Mouse (Mus musculus): Measurements from ENCODE around the gene Asic4. TPM values are rescaled to one million over a fixed set of nuclear protein-coding genes. Genes with fewer than 3 reads are reported as not detected.

The Asic4 gene
- polyA plus RNA-seq, 1 experiment = not detected

DNA sequence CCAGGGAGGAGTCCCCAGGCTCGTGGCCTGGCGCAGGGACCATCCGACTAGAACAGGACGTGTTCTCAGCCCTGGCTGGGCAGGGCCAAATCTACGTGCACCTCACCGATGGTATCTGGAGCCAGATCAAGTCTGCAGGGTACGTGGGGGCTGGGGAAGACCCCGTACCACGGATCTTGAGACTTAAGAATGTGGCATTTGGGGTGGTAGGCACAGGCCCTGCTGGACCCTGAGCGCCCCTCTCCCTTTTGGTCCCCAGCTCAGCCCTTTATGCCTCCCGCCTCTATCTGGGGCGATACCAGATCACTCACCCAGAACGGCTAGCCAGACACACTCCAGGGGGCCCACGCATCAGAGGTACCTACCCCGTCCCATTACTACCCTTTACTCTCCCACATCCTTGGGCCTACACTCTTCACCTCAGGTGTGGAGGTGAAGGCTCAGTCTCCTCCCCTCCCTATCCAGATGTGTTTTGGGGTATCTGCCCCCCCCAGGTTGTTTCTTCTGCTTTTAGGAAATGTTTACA lies 8.7 kb upstream of the Asic4 start:
- Histone ChIP-seq H3K4me3 (ENCODE audit: insufficient read depth, low read depth, low read length) (no peak overlapping the region), H3K27ac (ENCODE audit: insufficient read depth, low read depth, low read length) (no peak overlapping the region), H3K4me1 (ENCODE audit: control insufficient read depth, insufficient read depth, low read length) (peaks cover 56% of the 10 kb centered on the region)
- no peak for TF ChIP-seq POLR2A (IDR thresholded peaks at IDR 0.05; ENCODE audit: insufficient read depth, low read depth, low read length)
- no peak for TF ChIP-seq CTCF (IDR thresholded peaks at IDR 0.05; ENCODE audit: insufficient read depth, low read depth, low read length)
- 94% methylated on average over 15 of the region's 15 CpGs for whole genome bisulfite sequencing

DNA sequence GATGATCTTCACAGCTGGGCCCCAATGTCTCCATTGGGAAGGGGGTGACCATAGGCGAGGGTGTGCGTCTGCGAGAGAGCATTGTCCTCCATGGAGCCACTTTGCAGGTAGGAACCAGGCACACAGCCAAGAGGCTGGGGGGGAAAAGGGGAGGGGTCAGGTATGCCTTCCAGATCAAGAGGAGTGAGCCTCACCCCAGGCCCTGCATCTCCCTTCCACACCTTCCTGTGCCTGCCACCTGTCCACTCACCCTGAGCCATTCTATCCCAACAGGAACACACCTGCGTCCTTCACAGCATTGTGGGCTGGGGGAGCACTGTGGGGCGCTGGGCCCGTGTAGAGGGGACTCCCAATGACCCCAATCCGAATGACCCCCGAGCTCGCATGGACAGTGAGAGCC lies 8.1 kb upstream of the Asic4 start:
- TF ChIP-seq POLR2A (IDR thresholded peaks at IDR 0.05; ENCODE audit: insufficient read depth, low read depth, low read length) (no peak), CTCF (IDR thresholded peaks at IDR 0.05; ENCODE audit: insufficient read depth, low read depth, low read length) (no peak)
- H3K4me1 ChIP-seq (ENCODE audit: control insufficient read depth, insufficient read depth, low read length) = peaks cover 58% of the 10 kb centered on the region
- 90% methylated on average over 9 of the region's 9 CpGs for WGBS
- H3K4me3 ChIP-seq (ENCODE audit: insufficient read depth, low read depth, low read length) = no peak overlapping the region
- H3K27ac ChIP-seq (ENCODE audit: insufficient read depth, low read depth, low read length) = no peak overlapping the region

GRCm38 (mm10) chr1:75442811-75443210 lies 7.4 kb upstream of the Asic4 start:
- TF ChIP-seq CTCF (IDR thresholded peaks at IDR 0.05; ENCODE audit: insufficient read depth, low read depth, low read length) = no peak
- TF ChIP-seq POLR2A (IDR thresholded peaks at IDR 0.05; ENCODE audit: insufficient read depth, low read depth, low read length) = no peak
- no peak overlapping the region for H3K27ac ChIP-seq (ENCODE audit: insufficient read depth, low read depth, low read length)

GRCm38 (mm10) chr1:75443247-75444024 lies 6.8 kb upstream of the Asic4 start:
- H3K4me3 ChIP-seq (ENCODE audit: insufficient read depth, low read depth, low read length) = no peak overlapping the region
- no peak for TF ChIP-seq CTCF (IDR thresholded peaks at IDR 0.05; ENCODE audit: insufficient read depth, low read depth, low read length)
- no peak for TF ChIP-seq POLR2A (IDR thresholded peaks at IDR 0.05; ENCODE audit: insufficient read depth, low read depth, low read length)
- H3K27ac ChIP-seq (ENCODE audit: insufficient read depth, low read depth, low read length) = peak overlapping the region; percentile 7; the same call in 1 of the 2 replicates
- peaks cover 67% of the 10 kb centered on the region for H3K4me1 ChIP-seq (ENCODE audit: control insufficient read depth, insufficient read depth, low read length)
- WGBS = 17% methylated on average over 13 of the region's 13 CpGs

More at GRCm38 (mm10) chr1:75442811-75443210, 7.4 kb upstream of the Asic4 start:
- WGBS = 41% methylated on average over 8 of the region's 8 CpGs
- no peak overlapping the region for H3K4me3 ChIP-seq (ENCODE audit: insufficient read depth, low read depth, low read length)
- peaks cover 64% of the 10 kb centered on the region for H3K4me1 ChIP-seq (ENCODE audit: control insufficient read depth, insufficient read depth, low read length)

DNA sequence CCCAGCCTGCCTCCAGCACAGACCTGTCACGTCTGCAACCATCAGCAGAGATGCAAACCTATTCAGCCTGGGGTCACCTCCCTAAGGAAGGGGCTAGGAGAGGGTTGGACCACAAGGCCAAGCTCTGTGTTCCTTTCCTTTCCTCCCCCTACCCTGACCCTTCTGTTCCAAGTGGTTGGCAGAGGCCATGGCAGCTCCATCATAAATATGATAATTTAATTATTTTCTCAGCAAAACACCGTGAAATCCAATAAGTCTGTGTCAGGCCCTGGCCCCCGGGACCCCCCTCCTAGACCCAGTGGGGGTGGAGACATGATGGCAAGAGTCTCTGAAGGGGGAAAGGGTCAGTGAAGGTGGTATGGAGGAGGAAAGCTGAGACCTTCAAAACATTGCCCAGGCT lies 6.0 kb upstream of the Asic4 start:
- TF ChIP-seq CTCF (IDR thresholded peaks at IDR 0.05; ENCODE audit: insufficient read depth, low read depth, low read length) = no peak
- no peak for TF ChIP-seq POLR2A (IDR thresholded peaks at IDR 0.05; ENCODE audit: insufficient read depth, low read depth, low read length)
- H3K4me1 ChIP-seq (ENCODE audit: control insufficient read depth, insufficient read depth, low read length) = peaks cover 71% of the 10 kb centered on the region
- peak overlapping the region; percentile 69 for H3K27ac ChIP-seq (ENCODE audit: insufficient read depth, low read depth, low read length)
- 48% methylated on average over 3 of the region's 3 CpGs for WGBS
- no peak overlapping the region for H3K4me3 ChIP-seq (ENCODE audit: insufficient read depth, low read depth, low read length)

- H3K4me1 ChIP-seq (ENCODE audit: control insufficient read depth, insufficient read depth, low read length) = peaks cover 81% of the 10 kb centered on the region
- 1% methylated on average over 9 of the region's 9 CpGs for WGBS
- no peak for TF ChIP-seq POLR2A (IDR thresholded peaks at IDR 0.05; ENCODE audit: insufficient read depth, low read depth, low read length)
- TF ChIP-seq CTCF (IDR thresholded peaks at IDR 0.05; ENCODE audit: insufficient read depth, low read depth, low read length) = no peak
- peak overlapping the region; percentile 35 for H3K27ac ChIP-seq (ENCODE audit: insufficient read depth, low read depth, low read length)
- no peak overlapping the region for H3K4me3 ChIP-seq (ENCODE audit: insufficient read depth, low read depth, low read length)
These were observed 5.0 kb upstream of the Asic4 start for GRCm38 (mm10) chr1:75445141-75445701.

GRCm38 (mm10) chr1:75445751-75446611 lies 4.3 kb upstream of the Asic4 start:
- WGBS = 2% methylated on average over 22 of the region's 22 CpGs
- no peak for TF ChIP-seq POLR2A (IDR thresholded peaks at IDR 0.05; ENCODE audit: insufficient read depth, low read depth, low read length)
- peak; percentile 93 for TF ChIP-seq CTCF (IDR thresholded peaks at IDR 0.05; ENCODE audit: insufficient read depth, low read depth, low read length)
- H3K4me3 ChIP-seq (ENCODE audit: insufficient read depth, low read depth, low read length) = no peak overlapping the region
- H3K27ac ChIP-seq (ENCODE audit: insufficient read depth, low read depth, low read length) = peak overlapping the region; percentile 63
- H3K4me1 ChIP-seq (ENCODE audit: control insufficient read depth, insufficient read depth, low read length) = peaks cover 89% of the 10 kb centered on the region

DNA sequence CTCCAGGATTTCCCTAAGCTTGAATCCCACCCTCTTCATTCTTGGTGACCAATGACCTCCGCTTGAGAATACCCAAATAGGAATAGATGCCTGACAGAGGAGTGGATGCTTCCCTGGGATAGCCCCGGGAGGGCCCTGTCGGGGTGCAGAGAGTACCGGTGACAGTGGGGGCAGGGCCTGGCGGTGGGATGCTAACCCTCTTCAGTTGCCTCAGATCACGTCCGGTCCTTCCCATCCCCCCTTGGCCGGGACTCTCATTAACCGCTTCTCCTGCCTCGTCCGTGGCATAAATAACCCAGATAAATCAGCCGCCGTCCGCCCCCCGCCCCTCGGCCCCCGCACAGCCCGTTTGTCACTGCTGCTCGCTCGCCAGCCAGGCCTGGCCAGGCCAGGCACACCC lies 3.6 kb upstream of the Asic4 start:
- TF ChIP-seq POLR2A (IDR thresholded peaks at IDR 0.05; ENCODE audit: insufficient read depth, low read depth, low read length) = no peak
- no peak for TF ChIP-seq CTCF (IDR thresholded peaks at IDR 0.05; ENCODE audit: insufficient read depth, low read depth, low read length)
- no peak overlapping the region for H3K4me3 ChIP-seq (ENCODE audit: insufficient read depth, low read depth, low read length)
- WGBS = 12% methylated on average over 20 of the region's 20 CpGs
- peak overlapping the region; percentile 63 for H3K27ac ChIP-seq (ENCODE audit: insufficient read depth, low read depth, low read length)
- peaks cover 91% of the 10 kb centered on the region for H3K4me1 ChIP-seq (ENCODE audit: control insufficient read depth, insufficient read depth, low read length)
